Mouse (Mus musculus) ES-E14 (cell line): Measurements from ENCODE around the gene Gm10842.

Experiments used
- CHD2 ChIP-seq: IDR thresholded peaks from 2 replicates; pipeline ENCODE4 v1.6.1; 2014; ENCODE audit warnings: mild to moderate bottlenecking, low read depth, low read length, inconsistent platforms
- HCFC1 ChIP-seq: IDR thresholded peaks from 2 replicates; pipeline ENCODE4 v1.6.1; 2012; ENCODE audit warnings: low read length, inconsistent platforms, borderline replicate concordance; ENCODE audit not compliant: insufficient read depth
- ZC3H11A ChIP-seq: IDR thresholded peaks from 2 replicates; pipeline ENCODE4 v1.6.1; 2012; ENCODE audit warnings: low read depth, mild to moderate bottlenecking, inconsistent platforms, low read length, borderline replicate concordance
- ZNF384 ChIP-seq: IDR thresholded peaks from 2 replicates; pipeline ENCODE4 v1.6.1; 2012; ENCODE audit warnings: low read depth, low read length, inconsistent platforms

GRCm38 (mm10) chr11:105152017-105152300 is 5.3 kb downstream of the Gm10842 start:
- TF ChIP-seq CHD2 = no peak
- TF ChIP-seq HCFC1 = no peak
- no peak for TF ChIP-seq ZC3H11A
- TF ChIP-seq ZNF384 = peak; percentile 83
